Mouse (Mus musculus): Measurements from ENCODE around the gene Faf1.

Faf1 gene

DNA sequence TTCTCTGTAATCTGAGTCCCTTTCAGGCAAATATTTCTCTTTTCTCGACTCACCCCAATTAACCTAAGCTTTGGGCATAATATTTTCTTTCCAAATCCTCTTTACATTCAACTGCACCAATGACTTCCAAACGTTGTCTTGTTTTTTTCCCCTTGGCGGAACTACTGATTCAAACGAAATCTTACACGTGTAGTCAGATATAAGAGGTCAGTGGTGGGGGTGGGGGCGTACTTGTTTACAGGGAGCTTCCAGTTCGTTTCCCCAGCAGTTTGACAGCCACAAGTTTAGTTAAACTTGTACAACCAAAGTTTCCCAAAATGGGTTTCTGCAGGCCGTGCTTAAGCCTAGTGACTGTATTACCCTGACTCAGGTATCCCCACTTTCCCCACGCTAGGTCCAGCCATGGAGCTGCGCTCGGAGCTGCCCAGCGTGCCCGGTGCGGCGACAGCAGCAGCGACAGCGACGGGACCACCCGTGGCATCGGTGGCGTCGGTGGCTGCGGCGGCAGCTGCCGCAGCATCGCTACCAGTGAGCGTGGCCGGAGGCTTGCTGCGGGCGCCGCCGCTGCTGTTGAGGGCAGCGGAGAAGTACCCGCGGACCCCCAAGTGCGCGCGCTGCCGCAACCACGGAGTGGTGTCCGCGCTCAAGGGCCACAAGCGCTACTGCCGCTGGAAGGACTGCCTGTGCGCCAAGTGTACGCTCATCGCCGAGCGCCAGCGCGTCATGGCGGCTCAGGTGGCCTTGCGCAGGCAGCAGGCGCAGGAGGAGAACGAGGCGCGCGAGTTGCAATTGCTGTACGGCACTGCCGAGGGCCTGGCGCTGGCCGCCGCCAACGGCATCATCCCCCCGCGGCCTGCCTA is 303.3 kb downstream of the Faf1 start:
- DNase-seq (ENCODE audit: low spot score): no peak

DNA sequence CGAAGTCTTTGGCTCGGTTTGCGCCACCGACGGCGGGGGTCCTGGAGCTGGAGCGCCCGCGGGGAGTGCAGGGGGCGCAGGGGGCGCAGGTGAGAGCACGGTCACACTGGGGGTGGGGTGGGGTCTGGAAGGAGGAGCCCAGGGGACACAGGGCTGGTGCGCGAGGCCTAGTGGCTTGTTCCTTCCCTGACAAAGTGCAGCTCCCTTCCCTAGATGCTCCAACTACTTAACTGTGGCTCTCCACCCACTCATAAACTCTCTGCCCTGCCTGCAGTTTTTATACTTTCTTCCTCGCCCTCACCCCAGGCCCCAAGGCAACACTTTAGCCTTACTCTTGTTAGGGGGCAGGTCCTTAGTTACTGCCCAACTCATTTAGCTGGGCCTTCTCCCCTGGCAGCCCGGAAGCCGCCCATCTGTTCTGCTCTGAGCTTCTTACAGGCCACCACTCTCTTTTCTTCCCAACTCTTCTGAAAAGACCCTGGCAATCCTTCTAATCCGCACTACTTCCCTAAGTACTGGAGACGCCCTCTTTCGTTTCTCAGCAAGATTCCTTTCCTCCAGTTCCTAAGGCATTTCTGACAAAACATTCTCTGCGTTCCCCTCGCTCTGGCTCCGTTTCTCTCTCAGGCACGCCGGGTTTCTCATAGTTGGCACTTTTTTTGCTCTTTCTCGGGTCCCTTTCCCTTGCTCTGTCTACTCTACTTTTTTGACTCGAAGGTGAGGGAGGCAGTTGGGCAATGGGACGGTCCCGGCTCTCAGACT is 304.1 kb downstream of the Faf1 start:
- peak; percentile 45 for DNase-seq (ENCODE audit: low spot score)

DNA sequence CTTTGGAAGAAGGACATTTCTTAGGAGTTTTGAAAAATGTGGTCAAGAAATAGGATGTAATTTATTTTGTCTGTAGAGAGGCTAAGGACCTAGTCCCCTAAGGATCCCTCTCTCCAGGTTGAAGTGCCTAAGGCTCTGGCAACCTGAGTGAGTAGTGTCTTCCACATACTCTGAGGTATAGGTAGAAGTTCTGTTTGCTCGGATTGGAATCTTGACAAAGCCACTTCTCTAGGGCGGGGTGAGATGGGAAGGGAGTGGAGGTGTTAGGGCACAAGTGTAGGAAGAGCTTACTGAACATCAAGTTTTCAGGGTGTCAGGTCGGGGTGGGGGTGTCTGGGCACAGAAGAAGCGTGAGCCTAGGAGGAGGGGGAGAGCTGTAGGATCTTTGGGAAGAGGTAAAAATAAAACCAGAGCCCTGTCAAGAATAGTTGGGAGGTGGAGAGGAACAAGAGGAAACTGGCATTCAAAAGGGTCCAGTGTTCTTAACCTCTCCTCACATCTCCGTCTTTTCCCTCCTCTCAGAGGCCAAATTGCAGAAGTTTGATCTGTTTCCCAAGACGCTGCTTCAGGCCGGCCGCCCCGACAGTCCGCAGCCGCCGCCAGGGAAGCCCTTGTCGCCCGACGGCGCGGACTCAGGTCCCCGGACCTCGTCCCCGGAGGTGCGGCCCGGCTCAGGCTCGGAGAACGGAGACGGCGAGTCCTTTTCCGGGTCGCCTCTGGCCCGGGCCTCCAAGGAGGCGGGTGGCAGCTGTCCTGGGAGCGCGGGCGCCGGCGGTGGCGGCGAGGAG is 304.9 kb downstream of the Faf1 start:
- peak; percentile 43 for DNase-seq (ENCODE audit: low spot score)

DNA sequence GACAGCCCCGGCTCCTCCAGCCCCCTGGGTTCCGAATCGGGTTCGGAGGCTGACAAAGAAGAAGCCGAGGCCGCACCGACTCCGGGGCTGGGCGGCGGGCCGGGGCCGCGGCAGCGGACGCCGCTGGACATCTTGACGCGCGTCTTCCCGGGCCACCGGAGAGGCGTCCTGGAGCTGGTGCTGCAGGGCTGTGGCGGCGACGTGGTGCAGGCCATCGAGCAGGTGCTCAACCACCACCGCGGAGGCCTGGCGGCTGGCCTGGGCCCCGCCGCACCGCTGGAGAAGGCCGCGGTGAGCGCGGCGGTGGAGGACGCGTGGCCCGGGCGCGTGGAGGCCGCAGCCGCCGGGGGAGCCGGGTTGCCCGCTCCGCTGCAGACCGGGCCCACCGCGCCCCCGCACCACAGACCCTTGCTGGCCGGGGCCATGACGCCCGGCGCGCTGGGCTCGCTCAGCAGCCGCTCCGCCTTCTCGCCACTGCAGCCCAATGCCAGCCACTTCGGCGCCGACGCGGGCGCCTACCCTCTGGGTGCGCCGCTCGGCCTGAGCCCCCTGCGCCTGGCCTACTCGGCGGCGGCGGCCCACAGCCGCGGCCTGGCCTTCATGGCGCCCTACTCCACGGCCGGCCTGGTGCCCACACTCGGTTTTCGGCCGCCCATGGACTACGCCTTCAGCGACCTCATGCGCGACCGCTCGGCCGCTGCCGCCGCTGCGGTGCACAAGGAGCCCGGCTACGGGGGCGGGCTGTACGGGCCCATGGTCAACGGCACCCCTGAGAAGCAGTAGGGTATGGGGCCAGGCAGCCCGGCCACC is 305.7 kb downstream of the Faf1 start:
- peak; percentile 43 for DNase-seq (ENCODE audit: low spot score)

GRCm38 (mm10) chr4:109982681-109983265 is 306.4 kb downstream of the Faf1 start:
- DNase-seq (ENCODE audit: low spot score): no peak

GRCm38 (mm10) chr4:109983281-109984001 is 307.1 kb downstream of the Faf1 start:
- no peak for DNase-seq (ENCODE audit: low spot score)

DNA sequence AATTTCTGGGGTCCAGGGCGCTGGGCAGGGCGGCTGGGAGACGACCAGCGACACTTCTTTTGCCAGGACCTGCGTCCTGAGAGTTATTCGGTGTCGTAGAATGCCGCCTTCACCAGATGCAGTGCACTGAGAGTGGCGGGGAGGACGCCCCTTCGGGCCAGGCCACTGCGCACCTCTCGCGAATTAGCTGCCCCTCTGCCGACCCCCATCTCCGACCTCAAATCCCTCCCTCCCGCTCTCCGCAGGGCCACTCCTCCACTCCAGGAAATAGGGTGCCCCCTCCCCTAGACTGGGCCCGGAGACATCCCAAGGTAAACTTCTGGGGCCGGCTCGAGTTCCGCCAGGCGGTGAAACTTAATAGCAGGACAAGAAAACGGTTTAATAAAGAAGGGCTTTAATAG is 307.6 kb downstream of the Faf1 start:
- no peak for DNase-seq (ENCODE audit: low spot score)

GRCm38 (mm10) chr4:109984496-109985423 is 308.4 kb downstream of the Faf1 start:
- no peak for DNase-seq (ENCODE audit: low spot score)

- DNase-seq (ENCODE audit: low spot score): no peak
These were observed 309.2 kb downstream of the Faf1 start for GRCm38 (mm10) chr4:109985424-109986172.

DNA sequence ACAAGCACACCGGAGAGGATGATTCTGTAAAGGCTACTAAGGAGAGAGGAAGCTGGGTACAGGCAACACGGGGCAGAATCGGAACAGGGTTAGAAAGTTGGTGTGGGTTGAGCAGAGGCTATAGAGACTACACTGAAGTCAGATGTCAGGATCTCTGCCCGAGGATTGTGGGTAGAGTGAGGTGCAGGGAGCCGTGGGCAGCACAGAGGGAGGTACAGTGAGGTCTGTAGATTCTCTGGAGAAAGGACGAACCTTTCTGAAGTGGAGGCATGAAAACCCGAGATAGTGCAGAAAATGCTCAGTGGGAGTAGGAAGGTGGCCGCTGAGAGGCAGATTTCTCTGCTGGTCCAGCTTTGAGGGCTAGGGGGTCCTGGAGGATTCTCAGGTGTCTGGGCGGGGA is 309.9 kb downstream of the Faf1 start:
- DNase-seq (ENCODE audit: low spot score): no peak

GRCm38 (mm10) chr4:109986748-109987355 is 310.5 kb downstream of the Faf1 start:
- DNase-seq (ENCODE audit: low spot score): no peak

- DNase-seq (ENCODE audit: low spot score): no peak
These were observed 311.4 kb downstream of the Faf1 start for GRCm38 (mm10) chr4:109987560-109988362.

GRCm38 (mm10) chr4:109988411-109988810 is 312.0 kb downstream of the Faf1 start:
- no peak for DNase-seq (ENCODE audit: low spot score)

DNA sequence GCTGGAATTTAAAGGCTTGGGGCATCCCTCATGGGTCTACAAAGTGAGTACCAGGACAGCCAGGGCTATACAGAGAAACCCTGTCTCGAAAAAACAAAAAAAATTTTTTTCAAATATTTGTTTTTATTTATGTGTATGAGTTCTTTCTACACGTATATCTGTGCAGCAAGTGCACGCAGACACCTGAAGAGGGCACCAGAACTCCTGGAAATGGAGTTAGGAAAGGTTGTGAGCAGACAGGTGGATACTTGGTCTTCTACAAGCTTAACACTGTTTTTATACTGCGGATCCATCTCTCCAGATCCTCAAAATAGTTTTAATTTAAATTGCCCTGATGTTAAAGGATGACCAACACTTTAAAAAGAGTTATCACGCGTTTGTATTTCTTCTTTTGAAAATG is 312.8 kb downstream of the Faf1 start:
- DNase-seq (ENCODE audit: low spot score): no peak

- no peak for DNase-seq (ENCODE audit: low spot score)
These were observed 329.7 kb downstream of the Faf1 start for GRCm38 (mm10) chr4:110006044-110006443.

Data from testis, postnatal 10 days (tissue).